Mouse (Mus musculus): ENCODE measurements around the gene Tns1. TPM values are rescaled to one million over a fixed set of nuclear protein-coding genes. Genes with fewer than 3 reads are reported as not detected.

Gene Tns1
- polyA plus RNA-seq, 1 experiment = 6.5 TPM

GRCm38 (mm10) chr1:74028118-74028880 lies 96.0 kb downstream of the Tns1 start:
- no peak for TF ChIP-seq EP300 (IDR thresholded peaks at IDR 0.05; ENCODE audit: insufficient read depth, low read depth, low read length)
- no peak for TF ChIP-seq POLR2A (IDR thresholded peaks at IDR 0.05; ENCODE audit: insufficient read depth, low read length)
- TF ChIP-seq CTCF (IDR thresholded peaks at IDR 0.05; ENCODE audit: low read depth, low read length) = no peak
- H3K9ac ChIP-seq (ENCODE audit: low read depth, poor library complexity, severe bottlenecking) = no peak overlapping the region

DNA sequence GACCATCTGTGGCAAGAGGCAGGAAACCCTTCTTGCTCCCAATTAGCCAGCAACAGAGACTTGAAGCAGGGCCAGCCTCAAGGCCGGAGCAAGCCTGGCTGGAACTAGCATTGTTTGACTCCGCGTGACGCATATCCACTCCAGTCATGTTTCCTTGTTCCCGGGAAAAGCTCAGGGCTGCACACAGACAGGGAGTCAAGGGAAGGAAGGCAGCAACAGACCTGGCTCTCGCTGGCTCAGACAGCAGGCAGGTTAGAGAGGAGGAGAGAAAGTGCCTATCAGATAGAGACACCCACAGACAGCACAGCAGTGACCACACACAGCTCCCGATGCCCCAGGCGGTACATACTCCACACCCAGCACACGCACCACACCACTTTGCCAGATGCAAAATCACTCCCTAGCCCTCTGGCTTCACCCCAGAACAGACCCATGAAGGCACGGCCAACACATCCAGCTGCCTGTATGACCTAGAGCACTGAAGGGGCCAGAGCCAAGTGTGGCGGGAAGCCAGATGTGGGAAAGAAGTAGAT lies 96.6 kb downstream of the Tns1 start:
- Histone ChIP-seq H3K27ac (ENCODE audit: insufficient read depth, low read length) (no peak overlapping the region), H3K9ac (ENCODE audit: low read depth, poor library complexity, severe bottlenecking) (no peak overlapping the region), H3K27me3 (ENCODE audit: control insufficient read depth, insufficient read depth, low read length, poor library complexity, severe bottlenecking) (no peaks in the 10 kb centered on the region), H3K4me3 (ENCODE audit: low read depth, low read length) (no peak overlapping the region), H3K9me3 (replicated peaks; ENCODE audit: control insufficient read depth, insufficient read depth, low read length, poor library complexity, severe bottlenecking) (no peaks in the 10 kb centered on the region), H3K4me1 (ENCODE audit: control insufficient read depth, insufficient read depth, low read length) (peaks cover 2% of the 10 kb centered on the region), H3K36me3 (ENCODE audit: control insufficient read depth, insufficient read depth, low read length, poor library complexity, severe bottlenecking) (no peaks in the 10 kb centered on the region)
- TF ChIP-seq POLR2A (IDR thresholded peaks at IDR 0.05; ENCODE audit: insufficient read depth, low read length) (no peak), CTCF (IDR thresholded peaks at IDR 0.05; ENCODE audit: low read depth, low read length) (no peak), EP300 (IDR thresholded peaks at IDR 0.05; ENCODE audit: insufficient read depth, low read depth, low read length) (no peak)

More at GRCm38 (mm10) chr1:74028118-74028880, 96.0 kb downstream of the Tns1 start:
- Histone ChIP-seq H3K27ac (ENCODE audit: insufficient read depth, low read length) (no peak overlapping the region), H3K4me1 (ENCODE audit: control insufficient read depth, insufficient read depth, low read length) (peaks cover 2% of the 10 kb centered on the region), H3K4me3 (ENCODE audit: low read depth, low read length) (no peak overlapping the region), H3K27me3 (ENCODE audit: control insufficient read depth, insufficient read depth, low read length, poor library complexity, severe bottlenecking) (no peaks in the 10 kb centered on the region), H3K36me3 (ENCODE audit: control insufficient read depth, insufficient read depth, low read length, poor library complexity, severe bottlenecking) (no peaks in the 10 kb centered on the region), H3K9me3 (replicated peaks; ENCODE audit: control insufficient read depth, insufficient read depth, low read length, poor library complexity, severe bottlenecking) (no peaks in the 10 kb centered on the region)

DNA sequence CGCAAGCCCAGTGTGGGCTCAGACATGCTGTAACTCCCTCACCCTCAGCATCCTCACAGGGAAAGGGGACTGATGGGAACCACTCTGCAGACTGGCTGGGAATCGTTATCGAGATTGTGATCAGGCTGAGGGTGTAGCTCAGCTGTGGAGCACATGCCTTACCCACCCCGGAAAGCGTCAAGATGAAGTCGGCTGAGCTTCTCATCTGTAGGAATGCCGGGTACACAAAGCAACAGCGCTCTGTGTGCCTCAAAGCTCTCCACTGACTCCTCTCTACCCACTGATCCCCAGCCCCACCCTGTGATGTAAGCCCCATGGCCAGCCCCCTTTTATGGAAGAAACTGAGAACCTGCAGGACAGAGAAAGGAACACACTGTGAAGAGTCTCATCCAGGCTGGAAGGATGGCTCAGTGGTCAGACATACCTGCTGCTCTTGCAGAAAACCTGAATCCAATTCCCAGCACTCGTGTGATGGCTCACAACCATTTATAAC lies 97.5 kb downstream of the Tns1 start:
- H3K27me3 ChIP-seq (ENCODE audit: control insufficient read depth, insufficient read depth, low read length, poor library complexity, severe bottlenecking) = no peaks in the 10 kb centered on the region
- H3K9me3 ChIP-seq (replicated peaks; ENCODE audit: control insufficient read depth, insufficient read depth, low read length, poor library complexity, severe bottlenecking) = no peaks in the 10 kb centered on the region
- H3K27ac ChIP-seq (ENCODE audit: insufficient read depth, low read length) = no peak overlapping the region
- no peaks in the 10 kb centered on the region for H3K36me3 ChIP-seq (ENCODE audit: control insufficient read depth, insufficient read depth, low read length, poor library complexity, severe bottlenecking)
- peaks cover 2% of the 10 kb centered on the region for H3K4me1 ChIP-seq (ENCODE audit: control insufficient read depth, insufficient read depth, low read length)
- no peak overlapping the region for H3K4me3 ChIP-seq (ENCODE audit: low read depth, low read length)
- TF ChIP-seq POLR2A (IDR thresholded peaks at IDR 0.05; ENCODE audit: insufficient read depth, low read length) (no peak), EP300 (IDR thresholded peaks at IDR 0.05; ENCODE audit: insufficient read depth, low read depth, low read length) (no peak), CTCF (IDR thresholded peaks at IDR 0.05; ENCODE audit: low read depth, low read length) (no peak)
- no peak overlapping the region for H3K9ac ChIP-seq (ENCODE audit: low read depth, poor library complexity, severe bottlenecking)

GRCm38 (mm10) chr1:74025651-74026226 lies 98.5 kb downstream of the Tns1 start:
- Histone ChIP-seq H3K4me3 (ENCODE audit: low read depth, low read length) (no peak overlapping the region), H3K4me1 (ENCODE audit: control insufficient read depth, insufficient read depth, low read length) (no peaks in the 10 kb centered on the region), H3K9me3 (replicated peaks; ENCODE audit: control insufficient read depth, insufficient read depth, low read length, poor library complexity, severe bottlenecking) (no peaks in the 10 kb centered on the region), H3K27me3 (ENCODE audit: control insufficient read depth, insufficient read depth, low read length, poor library complexity, severe bottlenecking) (no peaks in the 10 kb centered on the region), H3K27ac (ENCODE audit: insufficient read depth, low read length) (no peak overlapping the region), H3K36me3 (ENCODE audit: control insufficient read depth, insufficient read depth, low read length, poor library complexity, severe bottlenecking) (no peaks in the 10 kb centered on the region), H3K9ac (ENCODE audit: low read depth, poor library complexity, severe bottlenecking) (no peak overlapping the region)
- TF ChIP-seq CTCF (IDR thresholded peaks at IDR 0.05; ENCODE audit: low read depth, low read length) (no peak), POLR2A (IDR thresholded peaks at IDR 0.05; ENCODE audit: insufficient read depth, low read length) (no peak), EP300 (IDR thresholded peaks at IDR 0.05; ENCODE audit: insufficient read depth, low read depth, low read length) (no peak)

DNA sequence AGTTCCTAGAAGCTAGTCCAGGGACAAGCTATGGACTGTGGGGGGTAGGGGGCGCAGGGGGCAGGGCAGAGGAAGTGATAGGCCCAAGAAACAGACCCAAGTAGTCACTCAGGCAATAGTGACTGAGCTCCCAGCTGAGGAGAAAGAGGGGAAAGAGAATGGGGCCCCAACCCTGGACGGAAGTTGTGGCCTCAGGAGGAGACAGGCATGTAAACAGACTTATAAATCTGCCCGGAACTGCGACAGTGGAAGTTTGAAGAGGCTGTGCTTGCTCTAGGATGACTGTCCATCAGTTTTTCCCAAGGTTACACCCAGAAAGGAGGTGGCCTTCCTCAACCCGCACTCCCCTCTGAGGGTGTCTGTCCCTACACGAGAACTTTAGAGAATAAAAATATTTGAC lies 99.0 kb downstream of the Tns1 start:
- Histone ChIP-seq H3K9me3 (replicated peaks; ENCODE audit: control insufficient read depth, insufficient read depth, low read length, poor library complexity, severe bottlenecking) (no peaks in the 10 kb centered on the region), H3K4me3 (ENCODE audit: low read depth, low read length) (no peak overlapping the region), H3K9ac (ENCODE audit: low read depth, poor library complexity, severe bottlenecking) (no peak overlapping the region), H3K4me1 (ENCODE audit: control insufficient read depth, insufficient read depth, low read length) (no peaks in the 10 kb centered on the region), H3K27ac (ENCODE audit: insufficient read depth, low read length) (no peak overlapping the region), H3K27me3 (ENCODE audit: control insufficient read depth, insufficient read depth, low read length, poor library complexity, severe bottlenecking) (no peaks in the 10 kb centered on the region), H3K36me3 (ENCODE audit: control insufficient read depth, insufficient read depth, low read length, poor library complexity, severe bottlenecking) (no peaks in the 10 kb centered on the region)
- TF ChIP-seq POLR2A (IDR thresholded peaks at IDR 0.05; ENCODE audit: insufficient read depth, low read length) = no peak
- TF ChIP-seq EP300 (IDR thresholded peaks at IDR 0.05; ENCODE audit: insufficient read depth, low read depth, low read length) = no peak
- TF ChIP-seq CTCF (IDR thresholded peaks at IDR 0.05; ENCODE audit: low read depth, low read length) = no peak

Data from ES-Bruce4 (cell line).